Mouse (Mus musculus): ENCODE measurements around the gene Mrps27. TPM values are rescaled to one million over a fixed set of nuclear protein-coding genes. Genes with fewer than 3 reads are reported as not detected.

Mrps27 gene
- polyA plus RNA-seq, 1 experiment from 2014 or later = 40.9 TPM

- no peak for ATAC-seq (ENCODE audit: low read depth)
- no peaks in the 10 kb centered on the region for H3K9me3 ChIP-seq
- no peak overlapping the region for H3K9ac ChIP-seq
- 52% methylated on average over 13 of the region's 13 CpGs for WGBS
- no peak overlapping the region for H3K4me3 ChIP-seq
- H3K27me3 ChIP-seq = no peaks in the 10 kb centered on the region
- no peaks in the 10 kb centered on the region; the same call in 1 of the 2 replicates for H3K4me1 ChIP-seq (replicated peaks)
- peaks cover 71% of the 10 kb centered on the region for H3K36me3 ChIP-seq
- H3K4me2 ChIP-seq = no peak overlapping the region
- H3K27ac ChIP-seq (replicated peaks) = no peak overlapping the region
Measured at GRCm38 (mm10) chr13:99423581-99423980, 79.0 kb downstream of the Mrps27 start.

- Histone ChIP-seq H3K9me3 (no peaks in the 10 kb centered on the region), H3K4me3 (no peak overlapping the region), H3K27me3 (no peaks in the 10 kb centered on the region), H3K9ac (no peak overlapping the region), H3K4me1 (replicated peaks) (no peaks in the 10 kb centered on the region), H3K27ac (replicated peaks) (no peak overlapping the region), H3K4me2 (no peak overlapping the region), H3K36me3 (peaks cover 99% of the 10 kb centered on the region)
- 94% methylated on average over 29 of the region's 29 CpGs for WGBS
- no peak for ATAC-seq (ENCODE audit: low read depth)
Measured at GRCm38 (mm10) chr13:99433068-99434008, 88.8 kb downstream of the Mrps27 start.

- 92% methylated on average over 9 of the region's 9 CpGs for WGBS
- H3K4me1 ChIP-seq (replicated peaks) = no peaks in the 10 kb centered on the region
- no peak for ATAC-seq (ENCODE audit: low read depth)
- no peaks in the 10 kb centered on the region for H3K9me3 ChIP-seq
- no peak overlapping the region for H3K27ac ChIP-seq (replicated peaks)
- no peak overlapping the region for H3K4me2 ChIP-seq
- H3K36me3 ChIP-seq = peaks cover 99% of the 10 kb centered on the region
- H3K4me3 ChIP-seq = no peak overlapping the region
- H3K27me3 ChIP-seq = no peaks in the 10 kb centered on the region
- H3K9ac ChIP-seq = no peak overlapping the region
Measured at GRCm38 (mm10) chr13:99434494-99434893, 89.9 kb downstream of the Mrps27 start.

DNA sequence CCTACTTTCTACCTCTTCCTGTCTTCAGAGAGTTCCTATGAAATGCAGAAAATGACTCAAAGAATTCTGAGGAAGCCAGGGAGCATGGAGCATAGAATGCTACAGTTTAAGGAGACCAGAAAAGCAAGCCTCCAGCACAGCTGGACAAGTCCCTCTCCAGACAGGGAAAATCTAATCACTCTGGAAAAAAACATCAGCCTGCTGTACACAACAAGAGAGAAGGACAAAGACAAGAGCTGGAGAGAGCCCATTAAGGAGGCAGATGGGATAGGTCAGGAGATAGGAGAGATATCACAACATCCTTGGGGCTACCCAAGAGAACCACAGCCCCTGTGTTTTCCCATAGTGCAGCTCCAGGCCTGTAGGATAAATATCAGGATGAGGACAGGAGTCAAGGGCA lies 92.5 kb downstream of the Mrps27 start:
- H3K4me1 ChIP-seq (replicated peaks) = peaks cover 7% of the 10 kb centered on the region
- H3K36me3 ChIP-seq = peaks cover 99% of the 10 kb centered on the region
- H3K9ac ChIP-seq = no peak overlapping the region
- H3K4me2 ChIP-seq = no peak overlapping the region
- no peak overlapping the region for H3K27ac ChIP-seq (replicated peaks)
- ATAC-seq (ENCODE audit: low read depth) = no peak
- H3K4me3 ChIP-seq = no peak overlapping the region
- H3K9me3 ChIP-seq = no peaks in the 10 kb centered on the region
- H3K27me3 ChIP-seq = no peaks in the 10 kb centered on the region

DNA sequence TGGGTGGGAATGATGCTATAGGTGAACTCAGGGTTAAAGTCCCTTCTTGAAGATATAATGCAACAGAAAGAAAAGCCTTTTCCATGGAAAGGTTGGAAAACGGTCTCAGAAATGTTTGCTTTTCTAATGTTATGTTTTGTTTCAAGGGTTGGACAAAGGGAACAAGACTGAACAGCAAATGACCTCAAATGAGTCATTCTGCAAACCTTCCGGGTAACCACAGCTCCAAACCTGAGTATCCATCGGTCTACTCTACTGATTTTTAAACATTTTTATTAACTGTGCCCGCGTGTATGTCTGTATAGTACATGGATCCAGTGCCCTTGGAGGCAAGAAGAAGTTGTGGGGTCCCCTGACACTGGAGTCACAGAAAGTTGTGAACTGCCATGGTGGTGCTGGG lies 94.8 kb downstream of the Mrps27 start:
- Histone ChIP-seq H3K9ac (no peak overlapping the region), H3K4me1 (replicated peaks) (peaks cover 30% of the 10 kb centered on the region), H3K27ac (replicated peaks) (no peak overlapping the region), H3K27me3 (no peaks in the 10 kb centered on the region), H3K9me3 (no peaks in the 10 kb centered on the region), H3K4me3 (no peak overlapping the region), H3K4me2 (no peak overlapping the region), H3K36me3 (peaks cover 83% of the 10 kb centered on the region)
- 92% methylated on average over 5 of the region's 5 CpGs for WGBS
- no peak for ATAC-seq (ENCODE audit: low read depth)

DNA sequence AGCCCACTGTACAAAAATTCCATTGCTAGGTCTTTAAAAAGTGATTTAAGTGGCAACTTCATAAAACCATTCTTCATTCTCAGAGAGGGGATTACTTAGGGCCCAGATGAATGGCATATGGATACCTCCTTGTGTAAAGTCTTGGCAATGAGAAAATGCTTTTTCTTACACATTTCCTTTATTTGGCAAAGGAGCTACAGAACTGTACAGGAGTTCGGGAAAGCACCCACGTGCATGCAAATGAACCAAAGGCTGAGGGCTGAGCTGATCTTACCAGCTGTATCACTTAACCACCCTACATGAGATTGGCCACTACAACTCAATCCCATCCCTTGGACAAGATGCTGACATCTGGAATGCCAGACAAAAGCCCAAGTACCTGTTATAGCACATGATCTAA lies 95.6 kb downstream of the Mrps27 start:
- H3K4me2 ChIP-seq = no peak overlapping the region
- H3K4me3 ChIP-seq = no peak overlapping the region
- H3K27me3 ChIP-seq = no peaks in the 10 kb centered on the region
- no peak overlapping the region for H3K9ac ChIP-seq
- peaks cover 74% of the 10 kb centered on the region for H3K36me3 ChIP-seq
- H3K4me1 ChIP-seq (replicated peaks) = peaks cover 38% of the 10 kb centered on the region
- H3K9me3 ChIP-seq = no peaks in the 10 kb centered on the region
- no peak overlapping the region for H3K27ac ChIP-seq (replicated peaks)
- 92% methylated on average over 2 of the region's 2 CpGs for WGBS
- no peak for ATAC-seq (ENCODE audit: low read depth)

GRCm38 (mm10) chr13:99441700-99442433 lies 97.3 kb downstream of the Mrps27 start:
- Histone ChIP-seq H3K9me3 (no peaks in the 10 kb centered on the region), H3K4me1 (replicated peaks) (peaks cover 54% of the 10 kb centered on the region), H3K27ac (replicated peaks) (peak overlapping the region; percentile 30; the same call in 1 of the 2 replicates), H3K4me2 (peak overlapping the region; percentile 45), H3K9ac (peak overlapping the region; percentile 44; the same call in 1 of the 2 replicates), H3K36me3 (peaks cover 58% of the 10 kb centered on the region), H3K4me3 (no peak overlapping the region), H3K27me3 (no peaks in the 10 kb centered on the region)
- ATAC-seq (ENCODE audit: low read depth) = no peak
- 33% methylated on average over 18 of the region's 18 CpGs for WGBS

GRCm38 (mm10) chr13:99442434-99443249 lies 98.1 kb downstream of the Mrps27 start:
- Histone ChIP-seq H3K4me3 (peak overlapping the region; percentile 13; the same call in 1 of the 2 replicates), H3K4me1 (replicated peaks) (peaks cover 62% of the 10 kb centered on the region), H3K27ac (replicated peaks) (peak overlapping the region; percentile 90; the same call in 1 of the 2 replicates), H3K9ac (peak overlapping the region; percentile 44; the same call in 1 of the 2 replicates), H3K36me3 (peaks cover 50% of the 10 kb centered on the region), H3K9me3 (no peaks in the 10 kb centered on the region), H3K4me2 (peak overlapping the region; percentile 45), H3K27me3 (no peaks in the 10 kb centered on the region)
- no peak for ATAC-seq (ENCODE audit: low read depth)
- WGBS = 28% methylated on average over 12 of the region's 12 CpGs

DNA sequence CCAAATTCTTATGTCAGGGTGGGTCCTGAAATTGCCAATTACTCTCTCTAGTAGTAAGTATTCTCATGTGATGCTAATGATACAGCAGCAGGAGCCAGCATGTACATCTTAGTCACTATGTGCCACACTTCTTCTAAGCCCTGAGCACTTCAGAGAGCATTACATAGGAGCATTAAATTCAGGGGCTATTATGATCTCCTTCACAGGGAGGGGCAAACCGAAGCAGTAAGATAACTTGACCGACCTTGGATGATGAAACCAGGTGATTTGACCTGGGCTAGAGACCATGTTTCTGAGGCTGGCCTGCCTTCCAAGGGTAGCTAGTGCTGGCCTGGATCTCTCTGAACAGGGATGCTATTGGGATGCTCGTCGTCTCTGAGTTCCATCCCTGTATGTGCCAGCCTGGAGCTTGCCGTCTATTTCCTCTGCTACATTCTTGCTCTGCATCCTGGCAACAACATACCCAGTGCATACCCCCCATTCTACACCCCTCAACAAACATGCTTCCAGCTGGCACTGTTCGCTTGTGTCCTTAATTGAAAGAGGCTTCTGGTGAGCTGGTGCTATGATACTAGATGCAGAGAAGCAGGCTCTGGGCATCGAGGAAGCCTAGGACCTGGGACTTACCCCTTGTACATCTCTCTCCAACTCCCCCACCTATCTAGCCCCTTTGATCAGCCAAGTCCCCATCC lies 99.0 kb downstream of the Mrps27 start:
- 28% methylated on average over 7 of the region's 7 CpGs for WGBS
- Histone ChIP-seq H3K27me3 (no peaks in the 10 kb centered on the region), H3K9me3 (no peaks in the 10 kb centered on the region), H3K4me3 (peak overlapping the region; percentile 13; the same call in 1 of the 2 replicates), H3K4me2 (peak overlapping the region; percentile 45), H3K36me3 (peaks cover 41% of the 10 kb centered on the region), H3K27ac (replicated peaks) (peak overlapping the region; percentile 90), H3K9ac (peak overlapping the region; percentile 51), H3K4me1 (replicated peaks) (peaks cover 71% of the 10 kb centered on the region)
- ATAC-seq (ENCODE audit: low read depth) = peak; percentile 72

DNA sequence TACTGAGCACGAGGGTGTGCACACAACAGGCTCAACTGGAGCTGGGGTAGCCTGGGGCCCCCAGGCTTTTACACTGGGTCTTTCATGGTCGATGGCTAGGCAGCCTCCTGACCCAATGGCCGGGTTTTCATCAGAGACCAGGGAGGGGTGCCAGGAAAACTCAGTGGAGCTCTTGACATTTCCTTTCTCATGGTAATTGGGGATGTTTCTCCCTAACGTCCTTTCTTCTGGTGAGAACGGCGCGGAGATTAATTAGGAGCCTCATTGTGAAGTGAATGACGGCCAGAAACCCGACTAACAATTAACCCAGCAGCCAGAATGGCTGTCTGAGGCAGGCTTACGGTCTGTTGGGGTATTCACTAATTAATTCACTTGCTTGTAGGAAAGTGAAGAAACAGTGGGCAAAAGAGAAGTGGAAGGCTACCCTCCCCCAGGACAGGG lies 99.9 kb downstream of the Mrps27 start:
- ATAC-seq (ENCODE audit: low read depth) = peak; percentile 88
- 0 out of 2 replicates have a peak overlapping the region, but pooled peaks have one; percentile 13 for H3K4me3 ChIP-seq
- peak overlapping the region; percentile 90 for H3K27ac ChIP-seq (replicated peaks)
- H3K36me3 ChIP-seq = peaks cover 33% of the 10 kb centered on the region
- 5% methylated on average over 10 of the region's 10 CpGs for WGBS
- H3K9ac ChIP-seq = peak overlapping the region; percentile 51
- H3K4me2 ChIP-seq = peak overlapping the region; percentile 45
- no peaks in the 10 kb centered on the region for H3K9me3 ChIP-seq
- no peaks in the 10 kb centered on the region for H3K27me3 ChIP-seq
- peaks cover 79% of the 10 kb centered on the region for H3K4me1 ChIP-seq (replicated peaks)

DNA sequence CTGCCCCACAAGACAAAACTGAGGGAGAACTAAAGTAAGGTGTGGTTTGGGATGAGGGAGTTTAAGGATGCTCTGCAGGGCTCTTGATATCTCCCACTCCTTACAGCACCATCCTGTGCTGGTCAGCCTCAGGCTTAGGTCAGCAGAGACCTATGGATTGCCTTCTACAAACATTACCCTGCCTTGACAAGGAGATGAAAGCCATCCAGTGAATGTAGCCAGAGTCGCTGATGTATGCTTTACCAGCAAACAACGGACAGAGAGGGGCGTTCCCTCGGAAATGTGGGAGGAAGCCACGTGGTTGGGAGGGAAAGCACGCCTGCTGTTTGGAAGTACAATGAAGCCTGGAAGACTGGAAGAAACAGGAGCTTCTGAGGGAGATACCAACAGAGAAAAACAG lies 100.3 kb downstream of the Mrps27 start:
- Histone ChIP-seq H3K4me2 (peak overlapping the region; percentile 45), H3K27me3 (no peaks in the 10 kb centered on the region), H3K4me3 (0 out of 2 replicates have a peak overlapping the region, but pooled peaks have one; percentile 10), H3K9ac (no peak overlapping the region), H3K9me3 (no peaks in the 10 kb centered on the region), H3K4me1 (replicated peaks) (peaks cover 84% of the 10 kb centered on the region), H3K27ac (replicated peaks) (peak overlapping the region; percentile 90), H3K36me3 (peaks cover 29% of the 10 kb centered on the region)
- WGBS = under 1% methylated on average over 6 of the region's 6 CpGs
- peak; percentile 32 for ATAC-seq (ENCODE audit: low read depth)
